Mouse (Mus musculus): ENCODE results near the gene E130208F15Rik. TPM values are rescaled to one million over a fixed set of nuclear protein-coding genes. Genes with fewer than 3 reads are reported as not detected.
A peak's percentile ranks its signal among the peaks of the same experiment; 100 is the strongest.

Gene E130208F15Rik
- polyA plus RNA-seq (2014; fragmentation: Nextera tagmentation; extraction: Ambion mirVana), result not detected in 2 replicates

GRCm38 (mm10) chr7:30321539-30322284 is at the start of gene E130208F15Rik:
Gene E130208F15Rik, plus strand, starts transcription at chr7:30321740.
- under 1% methylated on average over 63 of the region's 63 CpGs for WGBS
- peak; percentile 70 for ATAC-seq (ENCODE audit: insufficient read depth)
- 0 out of 2 replicates have a peak, but pooled peaks cover 3% of the 10 kb centered on the region for H3K9me3 ChIP-seq (ENCODE audit: low read depth, low read length)

GRCm38 (mm10) chr7:30274383-30274782 is 47.2 kb upstream of the E130208F15Rik start:
- no peak for ATAC-seq (ENCODE audit: insufficient read depth)

More at GRCm38 (mm10) chr7:30321539-30322284, at the start of gene E130208F15Rik:
- Histone ChIP-seq H3K36me3 (ENCODE audit: insufficient read depth) (no peaks in the 10 kb centered on the region), H3K4me3 (ENCODE audit: low read depth, low read length) (peak within 1 kb of the TSS; percentile 68), H3K27ac (ENCODE audit: low read depth) (peak within 1 kb of the TSS; percentile 89), H3K27me3 (ENCODE audit: insufficient read depth, low read length) (no peaks in the 10 kb centered on the region), H3K4me2 (peak within 1 kb of the TSS; percentile 80), H3K9ac (peak within 1 kb of the TSS; percentile 86), H3K4me1 (ENCODE audit: insufficient read depth) (peaks cover 6% of the 10 kb centered on the region; the same call in 1 of the 2 replicates)
- DNase-seq, result peak; percentile 84
- no peak for TF ChIP-seq CTCF (IDR thresholded peaks at IDR 0.05; ENCODE audit: low read depth)

GRCm38 (mm10) chr7:30278911-30279310 is 42.6 kb upstream of the E130208F15Rik start:
- peak overlapping the region; percentile 79 for H3K4me3 ChIP-seq (ENCODE audit: low read depth, low read length)
- no peak overlapping the region for H3K9ac ChIP-seq
- no peak for TF ChIP-seq CTCF (IDR thresholded peaks at IDR 0.05; ENCODE audit: low read depth)
- DNase-seq (no peak), ATAC-seq (ENCODE audit: insufficient read depth) (no peak)
- H3K27me3 ChIP-seq (ENCODE audit: insufficient read depth, low read length), result no peaks in the 10 kb centered on the region
- WGBS, result 57% methylated on average over 2 of the region's 2 CpGs
- H3K4me1 ChIP-seq (ENCODE audit: insufficient read depth), result peaks cover 4% of the 10 kb centered on the region; the same call in 1 of the 2 replicates
- no peaks in the 10 kb centered on the region for H3K9me3 ChIP-seq (ENCODE audit: low read depth, low read length)
- no peak overlapping the region for H3K27ac ChIP-seq (ENCODE audit: low read depth)
- no peaks in the 10 kb centered on the region for H3K36me3 ChIP-seq (ENCODE audit: insufficient read depth)
- peak overlapping the region; percentile 94 for H3K4me2 ChIP-seq

More at GRCm38 (mm10) chr7:30274383-30274782, 47.2 kb upstream of the E130208F15Rik start:
- no peak overlapping the region for H3K27ac ChIP-seq (ENCODE audit: low read depth)
- H3K9ac ChIP-seq, result no peak overlapping the region
- DNase-seq, result peak; percentile 23
- no peaks in the 10 kb centered on the region; the same call in 1 of the 2 replicates for H3K4me1 ChIP-seq (ENCODE audit: insufficient read depth)
- no peak overlapping the region for H3K4me3 ChIP-seq (ENCODE audit: low read depth, low read length)
- TF ChIP-seq CTCF (IDR thresholded peaks at IDR 0.05; ENCODE audit: low read depth), result no peak
- WGBS, result 45% methylated on average over 6 of the region's 6 CpGs
- H3K4me2 ChIP-seq, result no peak overlapping the region
- no peaks in the 10 kb centered on the region for H3K9me3 ChIP-seq (ENCODE audit: low read depth, low read length)
- H3K36me3 ChIP-seq (ENCODE audit: insufficient read depth), result peaks cover 17% of the 10 kb centered on the region; the same call in 1 of the 2 replicates
- H3K27me3 ChIP-seq (ENCODE audit: insufficient read depth, low read length), result no peaks in the 10 kb centered on the region

GRCm38 (mm10) chr7:30279536-30279935 is 42.0 kb upstream of the E130208F15Rik start:
- Histone ChIP-seq H3K4me1 (ENCODE audit: insufficient read depth) (peaks cover 4% of the 10 kb centered on the region; the same call in 1 of the 2 replicates), H3K9me3 (ENCODE audit: low read depth, low read length) (no peaks in the 10 kb centered on the region), H3K4me2 (peak overlapping the region; percentile 94), H3K9ac (peak overlapping the region; percentile 56), H3K36me3 (ENCODE audit: insufficient read depth) (no peaks in the 10 kb centered on the region), H3K4me3 (ENCODE audit: low read depth, low read length) (peak overlapping the region; percentile 79), H3K27ac (ENCODE audit: low read depth) (peak overlapping the region; percentile 99), H3K27me3 (ENCODE audit: insufficient read depth, low read length) (no peaks in the 10 kb centered on the region)
- ATAC-seq (ENCODE audit: insufficient read depth), result no peak
- no peak for TF ChIP-seq CTCF (IDR thresholded peaks at IDR 0.05; ENCODE audit: low read depth)
- DNase-seq, result no peak
- WGBS, result 0% methylated on average over 6 of the region's 6 CpGs

- Histone ChIP-seq H3K27ac (ENCODE audit: low read depth) (peak within 1 kb of the TSS; percentile 99), H3K4me1 (ENCODE audit: insufficient read depth) (peaks cover 4% of the 10 kb centered on the region; the same call in 1 of the 2 replicates), H3K4me2 (peak within 1 kb of the TSS; percentile 94), H3K9ac (peak within 1 kb of the TSS; percentile 56), H3K27me3 (ENCODE audit: insufficient read depth, low read length) (no peaks in the 10 kb centered on the region), H3K9me3 (ENCODE audit: low read depth, low read length) (no peaks in the 10 kb centered on the region), H3K4me3 (ENCODE audit: low read depth, low read length) (peak within 1 kb of the TSS; percentile 79), H3K36me3 (ENCODE audit: insufficient read depth) (no peaks in the 10 kb centered on the region)
- DNase-seq, result peak; percentile 98
- ATAC-seq (ENCODE audit: insufficient read depth), result peak; percentile 95
- WGBS, result 0% methylated on average over 47 of the region's 49 CpGs
- TF ChIP-seq CTCF (IDR thresholded peaks at IDR 0.05; ENCODE audit: low read depth), result no peak
Observed at GRCm38 (mm10) chr7:30279951-30280669, 41.4 kb upstream of the E130208F15Rik start, which contains the start of the genes Thap8 and Wdr62. Gene Thap8, plus strand, starts transcription at chr7:30280094. Gene Wdr62, minus strand, starts transcription at chr7:30280419.

GRCm38 (mm10) chr7:30280670-30281138 is 40.8 kb upstream of the E130208F15Rik start:
- Histone ChIP-seq H3K9ac (peak overlapping the region; percentile 41), H3K4me1 (ENCODE audit: insufficient read depth) (peaks cover 4% of the 10 kb centered on the region; the same call in 1 of the 2 replicates), H3K27ac (ENCODE audit: low read depth) (peak overlapping the region; percentile 99), H3K36me3 (ENCODE audit: insufficient read depth) (no peaks in the 10 kb centered on the region), H3K4me2 (peak overlapping the region; percentile 94), H3K9me3 (ENCODE audit: low read depth, low read length) (no peaks in the 10 kb centered on the region), H3K27me3 (ENCODE audit: insufficient read depth, low read length) (no peaks in the 10 kb centered on the region), H3K4me3 (ENCODE audit: low read depth, low read length) (peak overlapping the region; percentile 79)
- under 1% methylated on average over 20 of the region's 20 CpGs for WGBS
- ATAC-seq (ENCODE audit: insufficient read depth) (peak; percentile 92), DNase-seq (peak; percentile 96)
- no peak for TF ChIP-seq CTCF (IDR thresholded peaks at IDR 0.05; ENCODE audit: low read depth)
